Mouse (Mus musculus) central nervous system, embryonic 11.5 days (tissue): ENCODE measurements around the gene Naa25. TPM values are rescaled to one million over a fixed set of nuclear protein-coding genes. Genes with fewer than 3 reads are reported as not detected.

Source experiments
- polyA plus RNA-seq: library from polyadenylated mRNA; depleted of rRNA; stranded (reverse); fragments of >200 nt; gene quantifications from 2 replicates; pipeline ENCODE4 v1.2.3, GENCODE M21; 2012; rRNA removed

Gene Naa25
- 23.1 and 26.8 TPM in 2 replicates for polyA plus RNA-seq

DNA sequence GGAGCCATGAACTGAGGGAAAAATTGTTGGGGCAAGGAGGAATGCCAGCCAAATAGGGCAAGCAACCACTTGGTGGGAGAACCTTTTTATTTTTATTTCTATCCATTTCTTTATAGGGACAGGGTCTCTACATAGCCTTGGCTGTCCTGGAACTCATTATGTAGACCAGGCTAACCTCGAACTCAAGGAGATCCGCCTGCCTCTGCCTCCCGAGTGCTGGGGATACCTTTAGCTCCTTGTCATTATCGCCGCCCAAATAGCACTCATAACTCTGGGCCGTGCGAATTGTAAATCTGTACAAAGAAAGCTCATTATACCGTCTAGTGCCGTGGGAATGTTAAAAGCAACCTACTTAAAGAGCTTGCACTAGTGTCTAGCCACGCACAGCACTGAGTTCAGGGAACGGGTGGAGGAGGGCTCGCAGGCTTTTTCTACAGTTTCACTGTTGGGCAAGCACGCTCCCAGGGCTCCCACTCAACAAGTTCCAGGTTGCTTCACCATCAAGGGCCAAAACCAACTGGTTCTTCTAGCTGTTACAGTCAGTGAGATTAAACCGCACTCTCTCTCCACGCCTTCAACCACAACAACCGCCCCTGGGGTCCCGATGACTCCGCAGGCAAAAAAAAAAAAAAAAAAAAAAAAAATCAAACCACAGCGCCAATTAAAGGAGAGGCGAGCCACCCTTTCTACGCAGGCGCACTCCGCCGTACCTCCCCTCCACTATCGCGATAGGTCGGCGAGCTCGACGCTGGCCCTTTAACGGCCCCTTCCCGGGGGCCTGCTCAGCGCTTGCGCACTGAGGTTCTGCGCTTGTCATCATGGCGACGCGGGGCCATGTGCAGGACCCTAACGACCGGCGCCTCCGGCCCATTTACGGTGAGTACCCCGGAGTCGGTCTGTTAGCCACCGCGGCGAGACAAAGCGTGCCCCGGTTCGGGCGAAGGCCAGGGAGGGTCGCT, at the start of gene Naa25:
Naa25 (plus strand) TSS at position 750 of the 959 bp plus-strand sequence.

DNA sequence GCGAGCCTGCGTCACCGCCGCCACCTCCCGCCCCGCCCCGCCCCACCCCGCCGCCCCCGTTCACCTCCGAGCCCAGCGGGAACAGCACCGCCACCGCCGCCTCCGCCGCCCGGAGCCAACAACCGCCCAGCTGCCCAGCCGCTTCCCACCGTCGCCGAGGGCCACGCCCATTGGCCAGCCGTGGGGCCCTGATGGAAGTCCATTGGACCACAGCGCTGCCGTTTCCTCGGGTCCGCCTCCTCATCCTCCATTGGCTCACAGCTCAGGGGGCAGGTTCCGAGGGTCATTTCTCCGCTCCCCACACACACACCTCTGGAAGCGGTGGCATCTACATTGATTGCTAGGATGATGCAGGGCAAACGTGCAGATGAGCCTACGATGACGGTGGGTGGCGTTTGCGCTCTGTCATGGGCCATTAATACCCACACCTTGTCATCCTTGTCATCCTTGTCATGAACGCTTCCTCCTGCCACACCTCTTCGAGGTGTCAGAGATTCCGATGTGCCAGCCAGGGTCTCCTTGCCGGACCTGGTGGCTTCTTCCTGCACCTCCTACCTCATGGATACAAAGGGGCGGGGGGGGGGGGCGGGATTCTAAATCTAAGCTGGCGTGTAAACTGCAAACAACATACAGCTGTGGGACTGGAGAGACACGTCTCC, 12.1 kb upstream of the Naa25 start, which contains the start of gene Trafd1:
Trafd1 (minus strand) TSS at position 172 of the 659 bp plus-strand sequence.

DNA sequence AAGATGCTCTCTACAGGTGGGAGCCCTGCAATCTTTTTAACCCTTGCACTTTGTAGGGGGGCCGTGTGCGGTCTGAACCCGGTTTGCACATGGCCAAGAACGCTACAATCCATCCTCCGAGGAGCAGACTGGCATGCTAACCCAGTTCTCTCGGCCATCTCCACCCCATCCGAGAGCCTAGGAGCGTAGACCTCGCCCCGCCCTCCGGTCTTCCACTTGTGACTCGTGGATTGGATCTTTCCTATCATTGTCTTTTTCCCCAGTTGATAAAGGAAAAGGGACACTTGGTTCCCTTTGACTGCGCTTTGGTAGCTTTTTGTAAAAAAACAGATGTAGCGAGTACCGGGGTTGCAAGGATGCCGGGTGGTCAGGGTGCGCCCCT, 53.9 kb downstream of the Naa25 start, which contains the start of gene Tmem116:
Tmem116 (plus strand) TSS at position 250 of the 382 bp plus-strand sequence.

GRCm38 (mm10) chr5:121452026-121452869, 54.5 kb downstream of the Naa25 start, which contains the start of gene Erp29:
Gene Erp29, minus strand, starts transcription at chr5:121452506.

Other genes starting within 250 kb of the Naa25 start
- 54.7 and 57.6 TPM in 2 replicates for gene Ptpn11, start 206.5 kb upstream of the Naa25 start, polyA plus RNA-seq
- 1,287 and 1,497 TPM in 2 replicates for gene Rpl6, start 193.5 kb upstream of the Naa25 start, polyA plus RNA-seq
- 18.1 and 20.6 TPM in 2 replicates for gene Hectd4, start 177.7 kb upstream of the Naa25 start, polyA plus RNA-seq
- gene Trafd1, start 12.3 kb upstream of the Naa25 start, polyA plus RNA-seq = 111 and 159 TPM in 2 replicates
- gene Tmem116, start 54.0 kb downstream of the Naa25 start, polyA plus RNA-seq = 0.48 and 1.4 TPM in 2 replicates
- 121 and 200 TPM in 2 replicates for gene Erp29, start 54.6 kb downstream of the Naa25 start, polyA plus RNA-seq
- not detected in 2 replicates for gene Adam1b, start 105.5 kb downstream of the Naa25 start, polyA plus RNA-seq
- 14.7 and 16.5 TPM in 2 replicates for gene Adam1a, start 147.5 kb downstream of the Naa25 start, polyA plus RNA-seq
- gene Gm42878, start 147.5 kb downstream of the Naa25 start, polyA plus RNA-seq = 0.11 and 0.82 TPM in 2 replicates
- gene Mapkapk5, start 148.0 kb downstream of the Naa25 start, polyA plus RNA-seq = 120 and 148 TPM in 2 replicates
- 90.5 and 161 TPM in 2 replicates for gene Aldh2, start 195.9 kb downstream of the Naa25 start, polyA plus RNA-seq
- gene Acad12, start 221.0 kb downstream of the Naa25 start, polyA plus RNA-seq = 0.85 and 2.2 TPM in 2 replicates